Mouse (Mus musculus) cerebellum, adult (tissue): ENCODE data around the gene Slc9a3r1.

ENCODE experiments used
- ATAC-seq: cut with Nextera tagmentation; 2 replicates; pipeline ENCODE4 v1.9.2; 2017; ENCODE audit warnings: mild to moderate bottlenecking, moderate library complexity, mixed read lengths; ENCODE audit not compliant: insufficient number of reproducible peaks, low FRiP score, low TSS enrichment

The Slc9a3r1 gene

GRCm38 (mm10) chr11:115162832-115163480 lies at the start of gene Slc9a3r1:
Gene Slc9a3r1 (plus strand): TSS chr11:115163341.
- ATAC-seq: peak; percentile 82

GRCm38 (mm10) chr11:115119409-115119808 lies 43.7 kb upstream of the Slc9a3r1 start:
- ATAC-seq: no peak

GRCm38 (mm10) chr11:115128483-115128882 lies 34.7 kb upstream of the Slc9a3r1 start:
- ATAC-seq: no peak

GRCm38 (mm10) chr11:115129508-115130126 lies 33.5 kb upstream of the Slc9a3r1 start:
- no peak for ATAC-seq

GRCm38 (mm10) chr11:115131768-115132381 lies 31.3 kb upstream of the Slc9a3r1 start:
- ATAC-seq: no peak

GRCm38 (mm10) chr11:115133800-115134199 lies 29.3 kb upstream of the Slc9a3r1 start, which contains the start of gene Cd300lf:
Gene Cd300lf (minus strand): TSS chr11:115133992.
- no peak for ATAC-seq

GRCm38 (mm10) chr11:115138597-115139262 lies 24.4 kb upstream of the Slc9a3r1 start:
- no peak for ATAC-seq

- no peak for ATAC-seq
Measured at GRCm38 (mm10) chr11:115141970-115142369, 21.2 kb upstream of the Slc9a3r1 start.

- no peak for ATAC-seq
Measured at GRCm38 (mm10) chr11:115147813-115148212, 15.3 kb upstream of the Slc9a3r1 start.

- no peak for ATAC-seq
Measured at GRCm38 (mm10) chr11:115150741-115151254, 12.3 kb upstream of the Slc9a3r1 start.

GRCm38 (mm10) chr11:115151755-115152429 lies 11.2 kb upstream of the Slc9a3r1 start:
- peak; percentile 61; the same call in 1 of the 2 replicates for ATAC-seq

GRCm38 (mm10) chr11:115153088-115153487 lies 10.1 kb upstream of the Slc9a3r1 start:
- ATAC-seq: no peak

GRCm38 (mm10) chr11:115153699-115154292 lies 9.3 kb upstream of the Slc9a3r1 start:
- ATAC-seq: 0 out of 2 replicates have a peak, but pooled peaks have one; percentile 20

GRCm38 (mm10) chr11:115155053-115155634 lies 8.0 kb upstream of the Slc9a3r1 start:
- no peak for ATAC-seq

- ATAC-seq: no peak
Measured at GRCm38 (mm10) chr11:115157933-115158719, 5.0 kb upstream of the Slc9a3r1 start.

GRCm38 (mm10) chr11:115160016-115160797 lies 2.9 kb upstream of the Slc9a3r1 start:
- no peak for ATAC-seq

- ATAC-seq: no peak
Measured at GRCm38 (mm10) chr11:115160883-115161577, 2.1 kb upstream of the Slc9a3r1 start.
